Mouse (Mus musculus) lung, postnatal 0 days (tissue): ENCODE results near the gene Rhobtb1.

Source experiments
- CTCF ChIP-seq: IDR thresholded peaks from 2 replicates; pipeline ENCODE4 v1.5.1; 2016; ENCODE audit warnings: antibody characterized with exemption, mild to moderate bottlenecking
- EP300 ChIP-seq: IDR thresholded peaks from 2 replicates; pipeline ENCODE4 v1.6.1; 2016; ENCODE audit warnings: antibody characterized with exemption, mild to moderate bottlenecking, control low read depth

DNA sequence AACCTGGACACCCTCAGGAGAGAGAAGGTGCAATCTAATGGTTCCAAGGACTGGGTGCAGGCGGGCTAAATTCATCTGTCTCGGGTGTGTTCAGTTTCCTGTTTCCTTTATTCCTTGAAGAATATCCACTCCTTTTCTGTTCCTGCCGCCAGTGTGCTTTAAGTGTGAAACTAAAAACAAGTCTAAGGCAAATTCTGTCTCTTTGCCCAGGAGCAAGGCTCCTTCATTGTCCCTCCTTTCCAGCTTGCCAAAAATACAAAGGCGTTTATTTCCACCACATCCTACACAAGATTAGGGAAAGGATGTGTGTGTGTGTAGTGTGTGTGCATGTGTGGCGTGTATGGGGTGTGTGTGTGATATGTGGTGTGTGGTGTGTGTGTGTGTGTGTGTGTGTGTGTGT, 11.3 kb downstream of the Rhobtb1 start:
- TF ChIP-seq CTCF (no peak), EP300 (no peak)
